Mouse (Mus musculus) right cerebral cortex, postnatal 25 days (tissue): Measurements from ENCODE around the gene Olfr1047.
"Not testable (repeated sequence)": the region's sequence is repeated elsewhere in the genome, so short reads cannot be mapped to it uniquely, and the experiment has no call there.

Source experiments
- DNase-seq: peaks from one replicate; pipeline ENCODE4 v3.0.0; 2022

The Olfr1047 gene

GRCm38 (mm10) chr2:86231301-86231700, at the start of gene Olfr1047:
Gene Olfr1047 (minus strand): TSS chr2:86231401.
- no peak for DNase-seq

GRCm38 (mm10) chr2:86278988-86279387, 47.8 kb upstream of the Olfr1047 start, which contains the start of gene Olfr1051:
Gene Olfr1051 (minus strand): TSS chr2:86279088.
- not testable (repeated sequence) for DNase-seq

GRCm38 (mm10) chr2:86258228-86258627, 27.0 kb upstream of the Olfr1047 start, which contains the start of gene Olfr1049:
Gene Olfr1049 (minus strand): TSS chr2:86258328.
- DNase-seq = not testable (repeated sequence)

- no peak for DNase-seq
Observed at GRCm38 (mm10) chr2:86240189-86240588, 9.0 kb upstream of the Olfr1047 start, which contains the start of gene Olfr1048. Gene Olfr1048 (minus strand): TSS chr2:86240289.

GRCm38 (mm10) chr2:86219214-86219613, 12.0 kb downstream of the Olfr1047 start, which contains the start of gene Olfr1046:
Gene Olfr1046 (minus strand): TSS chr2:86219314.
- DNase-seq = no peak

- no peak for DNase-seq
Observed at GRCm38 (mm10) chr2:86202909-86203308, 28.3 kb downstream of the Olfr1047 start, which contains the start of gene Olfr1045. Gene Olfr1045 (minus strand): TSS chr2:86203009.

- DNase-seq = no peak
Observed at GRCm38 (mm10) chr2:86195863-86196262, 35.3 kb downstream of the Olfr1047 start.

GRCm38 (mm10) chr2:86185583-86185982, 45.6 kb downstream of the Olfr1047 start, which contains the start of gene Olfr52:
Gene Olfr52 (minus strand): TSS chr2:86185683.
- DNase-seq = no peak

GRCm38 (mm10) chr2:86179950-86180349, 51.3 kb downstream of the Olfr1047 start:
- no peak for DNase-seq

GRCm38 (mm10) chr2:86177720-86178119, 53.5 kb downstream of the Olfr1047 start, which contains the start of gene Olfr1044:
Gene Olfr1044 (minus strand): TSS chr2:86177820.
- no peak for DNase-seq
